Mouse (Mus musculus): ENCODE measurements around the gene Strn4. TPM values are rescaled to one million over a fixed set of nuclear protein-coding genes. Genes with fewer than 3 reads are reported as not detected.

Strn4 gene
- 33.7 and 35.8 TPM in 2 replicates for polyA plus RNA-seq (2015; fragmentation: Nextera tagmentation; extraction: Ambion mirVana)

DNA sequence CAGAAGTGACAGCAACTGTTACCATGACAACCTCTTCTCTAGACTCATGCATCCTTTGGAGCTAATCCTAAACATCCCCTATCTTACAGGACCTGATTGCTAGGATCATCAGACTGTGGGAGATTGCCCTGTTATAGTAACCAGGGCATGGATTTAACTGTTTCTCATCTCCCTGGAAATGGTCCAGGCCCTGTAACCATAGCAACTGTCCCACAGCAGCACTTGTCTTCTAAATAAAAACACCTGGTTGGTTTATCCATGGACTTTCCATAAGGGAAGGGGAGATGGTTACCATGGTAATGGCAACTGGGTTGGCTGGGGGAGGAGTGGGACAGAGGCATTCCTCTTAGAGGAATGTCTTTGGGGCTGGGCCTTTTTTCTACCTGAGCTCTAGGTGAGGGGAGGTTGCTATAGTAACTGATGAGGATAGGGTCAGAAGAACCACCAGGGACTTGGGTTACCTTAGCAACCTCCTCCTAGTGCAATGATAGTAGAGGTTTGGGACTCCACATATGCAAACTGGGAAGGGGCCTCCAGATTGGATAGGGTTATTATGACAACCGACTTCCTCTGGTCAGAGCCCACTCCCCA, at the start of gene Strn4:
Gene Strn4, plus strand, starts transcription at position 539 of the 591 bp plus-strand sequence.
- Histone ChIP-seq H3K27ac (ENCODE audit: low read depth, low read length) (peak within 1 kb of the TSS; percentile 90), H3K36me3 (ENCODE audit: control insufficient read depth, insufficient read depth) (peaks cover 11% of the 10 kb centered on the region; the same call in 1 of the 2 replicates), H3K4me1 (replicated peaks; ENCODE audit: control insufficient read depth, insufficient read depth, low read length) (peaks cover 22% of the 10 kb centered on the region), H3K9ac (ENCODE audit: low read depth, low read length) (peak within 1 kb of the TSS; percentile 97), H3K27me3 (replicated peaks; ENCODE audit: control insufficient read depth, insufficient read depth, low read length) (no peaks in the 10 kb centered on the region; the same call in 1 of the 2 replicates), H3K4me3 (ENCODE audit: low read depth, low read length) (peak within 1 kb of the TSS; percentile 99), H3K9me3 (ENCODE audit: control insufficient read depth) (no peaks in the 10 kb centered on the region), H3K4me2 (replicated peaks; ENCODE audit: low read depth) (peak within 1 kb of the TSS; percentile 95)
- no peak for ATAC-seq
- no peak for TF ChIP-seq CTCF (IDR thresholded peaks at IDR 0.05; ENCODE audit: low read depth)
- 10% methylated on average over 1 of the region's 1 CpGs for WGBS

DNA sequence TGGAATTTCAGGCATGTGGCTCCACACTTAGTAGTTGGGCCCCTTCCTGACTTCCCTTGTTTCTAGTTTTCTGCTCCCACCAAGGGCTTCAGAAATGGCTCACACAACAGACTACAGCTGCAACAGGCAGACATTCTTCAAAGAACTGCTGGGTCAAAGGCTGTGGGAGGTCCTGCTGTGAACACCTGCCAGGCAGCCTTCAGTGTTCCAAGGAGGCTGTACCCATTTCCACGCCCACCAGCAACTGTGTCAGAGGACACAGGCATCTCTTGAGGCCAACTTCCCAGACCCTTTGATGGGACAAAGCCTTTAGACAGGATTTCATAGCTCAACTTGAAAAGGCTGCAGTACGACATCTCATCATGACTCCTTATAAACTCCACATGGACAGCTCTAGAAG, 49.2 kb upstream of the Strn4 start:
- WGBS: 55% methylated on average over 2 of the region's 2 CpGs
- no peak for TF ChIP-seq CTCF (IDR thresholded peaks at IDR 0.05; ENCODE audit: low read depth)
- no peak for ATAC-seq

DNA sequence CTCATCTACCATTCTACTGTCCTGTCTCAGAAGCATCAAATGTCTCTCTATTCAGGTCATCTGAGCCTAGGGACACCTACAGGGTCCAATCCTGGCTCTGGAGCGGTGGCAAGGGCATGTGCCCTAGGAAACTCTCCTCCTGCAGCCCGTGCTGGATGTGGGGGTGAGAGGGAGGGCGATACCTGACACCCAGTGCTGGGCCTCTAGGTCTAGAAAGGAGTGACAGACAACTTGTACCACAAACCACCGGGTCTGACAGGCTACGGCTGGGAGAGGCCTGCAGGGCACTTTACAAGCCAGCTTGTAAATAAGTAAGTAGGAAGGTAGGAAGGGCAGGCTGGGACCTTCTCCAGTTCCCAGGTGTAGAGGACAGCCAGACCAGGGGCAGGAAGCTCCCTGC, 39.8 kb upstream of the Strn4 start:
- Histone ChIP-seq H3K27ac (ENCODE audit: low read depth, low read length) (no peak overlapping the region), H3K9me3 (ENCODE audit: control insufficient read depth) (0 out of 2 replicates have a peak, but pooled peaks cover 5% of the 10 kb centered on the region), H3K36me3 (ENCODE audit: control insufficient read depth, insufficient read depth) (no peaks in the 10 kb centered on the region), H3K4me1 (replicated peaks; ENCODE audit: control insufficient read depth, insufficient read depth, low read length) (peaks cover 3% of the 10 kb centered on the region), H3K27me3 (replicated peaks; ENCODE audit: control insufficient read depth, insufficient read depth, low read length) (no peaks in the 10 kb centered on the region), H3K9ac (ENCODE audit: low read depth, low read length) (no peak overlapping the region), H3K4me3 (ENCODE audit: low read depth, low read length) (no peak overlapping the region), H3K4me2 (replicated peaks; ENCODE audit: low read depth) (no peak overlapping the region)
- TF ChIP-seq CTCF (IDR thresholded peaks at IDR 0.05; ENCODE audit: low read depth): no peak
- no peak for ATAC-seq
- WGBS: 42% methylated on average over 5 of the region's 5 CpGs

More for the DNA sequence above, 49.2 kb upstream of the Strn4 start:
- H3K4me3 ChIP-seq (ENCODE audit: low read depth, low read length): no peak overlapping the region
- H3K9ac ChIP-seq (ENCODE audit: low read depth, low read length): no peak overlapping the region
- H3K4me1 ChIP-seq (replicated peaks; ENCODE audit: control insufficient read depth, insufficient read depth, low read length): no peaks in the 10 kb centered on the region
- H3K27ac ChIP-seq (ENCODE audit: low read depth, low read length): no peak overlapping the region
- H3K27me3 ChIP-seq (replicated peaks; ENCODE audit: control insufficient read depth, insufficient read depth, low read length): no peaks in the 10 kb centered on the region
- H3K4me2 ChIP-seq (replicated peaks; ENCODE audit: low read depth): no peak overlapping the region
- no peaks in the 10 kb centered on the region for H3K9me3 ChIP-seq (ENCODE audit: control insufficient read depth)
- no peaks in the 10 kb centered on the region for H3K36me3 ChIP-seq (ENCODE audit: control insufficient read depth, insufficient read depth)

DNA sequence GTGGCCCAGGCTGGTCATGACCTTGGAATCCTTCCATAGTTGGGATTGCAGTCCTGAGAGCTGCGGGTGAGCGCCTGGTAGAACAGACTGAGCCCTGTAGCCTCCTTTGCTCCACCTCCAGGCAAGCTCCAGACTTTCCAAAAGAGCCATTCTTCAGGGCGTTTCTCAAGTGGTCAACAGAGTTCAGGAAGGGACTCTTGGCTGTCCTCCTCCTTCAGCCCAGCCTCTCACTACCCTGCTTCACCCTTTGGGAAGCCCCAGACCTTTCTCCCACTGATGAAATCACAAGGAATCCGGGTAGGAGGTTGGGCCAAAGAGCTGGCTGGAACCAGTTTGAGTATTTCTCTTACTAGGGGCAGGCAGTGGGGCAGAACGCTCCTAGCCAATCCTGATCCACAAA, 35.6 kb upstream of the Strn4 start:
- H3K4me3 ChIP-seq (ENCODE audit: low read depth, low read length): no peak overlapping the region
- H3K4me2 ChIP-seq (replicated peaks; ENCODE audit: low read depth): no peak overlapping the region
- no peak for ATAC-seq
- H3K9me3 ChIP-seq (ENCODE audit: control insufficient read depth): no peaks in the 10 kb centered on the region
- 62% methylated on average over 5 of the region's 5 CpGs for WGBS
- H3K4me1 ChIP-seq (replicated peaks; ENCODE audit: control insufficient read depth, insufficient read depth, low read length): peaks cover 8% of the 10 kb centered on the region
- no peak overlapping the region for H3K9ac ChIP-seq (ENCODE audit: low read depth, low read length)
- H3K27me3 ChIP-seq (replicated peaks; ENCODE audit: control insufficient read depth, insufficient read depth, low read length): no peaks in the 10 kb centered on the region
- no peaks in the 10 kb centered on the region for H3K36me3 ChIP-seq (ENCODE audit: control insufficient read depth, insufficient read depth)
- no peak for TF ChIP-seq CTCF (IDR thresholded peaks at IDR 0.05; ENCODE audit: low read depth)
- no peak overlapping the region for H3K27ac ChIP-seq (ENCODE audit: low read depth, low read length)

DNA sequence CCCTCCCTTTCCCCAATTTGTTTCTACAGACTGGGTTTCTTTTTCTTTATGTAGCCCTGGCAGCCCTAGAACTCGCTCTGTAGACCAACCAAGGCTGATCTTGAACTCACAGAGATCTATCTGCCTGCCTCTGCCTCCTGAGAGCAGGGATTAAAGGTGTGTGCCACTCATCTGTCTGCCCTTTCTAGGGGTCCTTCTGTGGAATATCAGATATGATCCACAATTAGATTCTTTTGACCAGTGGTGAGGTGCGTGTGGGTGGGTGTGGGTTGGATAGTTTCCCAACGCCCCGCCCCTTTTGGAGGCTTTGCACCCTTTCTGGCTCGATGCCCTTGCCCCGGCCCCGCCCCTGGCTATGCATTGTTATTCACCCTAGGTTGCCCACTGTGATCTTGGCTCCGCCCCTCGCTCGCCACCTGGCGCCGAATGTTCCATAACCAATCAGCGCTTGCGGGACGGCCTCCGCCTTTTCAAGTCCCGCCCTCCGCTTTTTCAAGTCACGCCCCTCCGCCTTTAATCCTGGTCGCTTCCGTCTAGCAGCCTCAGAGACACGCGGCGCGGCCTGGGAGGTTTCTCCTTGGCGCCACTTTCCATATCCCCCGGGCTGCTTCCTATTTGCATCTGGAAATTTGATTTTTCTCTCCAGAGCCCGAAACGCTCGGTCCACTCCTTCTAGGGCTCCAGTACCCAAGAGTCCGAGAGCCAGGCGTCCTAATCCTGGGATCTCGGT, 34.7 kb upstream of the Strn4 start, which contains the start of gene Slc1a5:
Gene Slc1a5, plus strand, starts transcription at position 516 of the 730 bp plus-strand sequence.
- ATAC-seq: peak; percentile 83

DNA sequence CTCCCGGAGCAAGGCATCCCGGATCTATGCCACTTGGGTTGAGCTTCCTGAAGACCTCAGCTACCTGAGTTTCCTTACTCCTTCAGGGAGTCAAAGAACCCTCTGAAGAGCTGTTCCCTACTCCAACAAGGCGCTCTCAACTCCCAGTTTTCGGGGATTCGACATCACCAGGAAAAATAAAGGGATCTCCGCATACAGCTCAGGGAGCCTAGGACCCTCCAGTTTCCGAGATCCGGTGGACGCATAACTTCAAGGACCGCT, 34.2 kb upstream of the Strn4 start:
- WGBS: 0% methylated on average over 10 of the region's 10 CpGs
- TF ChIP-seq CTCF (IDR thresholded peaks at IDR 0.05; ENCODE audit: low read depth): no peak
- peak overlapping the region; percentile 66 for H3K9ac ChIP-seq (ENCODE audit: low read depth, low read length)
- H3K27ac ChIP-seq (ENCODE audit: low read depth, low read length): 0 out of 2 replicates have a peak overlapping the region, but pooled peaks have one; percentile 5
- H3K4me1 ChIP-seq (replicated peaks; ENCODE audit: control insufficient read depth, insufficient read depth, low read length): peaks cover 8% of the 10 kb centered on the region
- H3K36me3 ChIP-seq (ENCODE audit: control insufficient read depth, insufficient read depth): 0 out of 2 replicates have a peak, but pooled peaks cover 1% of the 10 kb centered on the region
- peak overlapping the region; percentile 100 for H3K4me2 ChIP-seq (replicated peaks; ENCODE audit: low read depth)
- H3K9me3 ChIP-seq (ENCODE audit: control insufficient read depth): no peaks in the 10 kb centered on the region
- no peaks in the 10 kb centered on the region for H3K27me3 ChIP-seq (replicated peaks; ENCODE audit: control insufficient read depth, insufficient read depth, low read length)
- H3K4me3 ChIP-seq (ENCODE audit: low read depth, low read length): peak overlapping the region; percentile 65
- peak; percentile 23 for ATAC-seq

More for the DNA sequence above, 34.7 kb upstream of the Strn4 start, which contains the start of gene Slc1a5:
- Histone ChIP-seq H3K4me2 (replicated peaks; ENCODE audit: low read depth) (peak within 1 kb of the TSS; percentile 100), H3K9ac (ENCODE audit: low read depth, low read length) (peak within 1 kb of the TSS; percentile 66), H3K4me3 (ENCODE audit: low read depth, low read length) (peak within 1 kb of the TSS; percentile 65), H3K27ac (ENCODE audit: low read depth, low read length) (0 out of 2 replicates have a peak within 1 kb of the TSS, but pooled peaks have one; percentile 5), H3K36me3 (ENCODE audit: control insufficient read depth, insufficient read depth) (no peaks in the 10 kb centered on the region), H3K27me3 (replicated peaks; ENCODE audit: control insufficient read depth, insufficient read depth, low read length) (no peaks in the 10 kb centered on the region), H3K4me1 (replicated peaks; ENCODE audit: control insufficient read depth, insufficient read depth, low read length) (peaks cover 8% of the 10 kb centered on the region), H3K9me3 (ENCODE audit: control insufficient read depth) (no peaks in the 10 kb centered on the region)
- TF ChIP-seq CTCF (IDR thresholded peaks at IDR 0.05; ENCODE audit: low read depth): peak; percentile 45
- WGBS: 3% methylated on average over 34 of the region's 34 CpGs

Data from intestine, postnatal 0 days (tissue).